Mouse (Mus musculus) hindbrain, embryonic 16.5 days (tissue): ENCODE data around the gene Sfrp2. TPM values are rescaled to one million over a fixed set of nuclear protein-coding genes. Genes with fewer than 3 reads are reported as not detected.
A peak's percentile ranks its signal among the peaks of the same experiment; 100 is the strongest.

Source experiments
- ATAC-seq: fragments of 200-750 bp; cut with Nextera tagmentation; 2 replicates; pipeline ENCODE4 v1.8.0; 2017; ENCODE audit warnings: moderate TSS enrichment, moderate library complexity
- H3K27ac ChIP-seq: fragments of 300-500 bp; sonication (generic); 2 replicates; pipeline ENCODE4 v1.5.1; 2014; ENCODE audit warnings: low read depth, mild to moderate bottlenecking, control low read depth, low read length, moderate library complexity
- H3K27me3 ChIP-seq: fragments of 300-500 bp; sonication (generic); replicated peaks from 2 replicates; pipeline ENCODE4 v1.6.1; 2014; ENCODE audit warnings: low read length; ENCODE audit not compliant: control insufficient read depth, insufficient read depth
- H3K36me3 ChIP-seq: fragments of 300-500 bp; sonication (generic); 2 replicates; pipeline ENCODE4 v1.6.1; 2014; ENCODE audit warnings: mild to moderate bottlenecking, low read length, moderate library complexity, mixed read lengths; ENCODE audit not compliant: control insufficient read depth, insufficient read depth
- H3K4me1 ChIP-seq: fragments of 300-500 bp; sonication (generic); 2 replicates; pipeline ENCODE4 v1.6.1; 2014; ENCODE audit warnings: low read depth, low read length; ENCODE audit not compliant: control insufficient read depth, insufficient read depth
- H3K4me2 ChIP-seq: fragments of 300-500 bp; sonication (generic); 2 replicates; pipeline ENCODE4 v1.6.1; 2014; ENCODE audit warnings: mild to moderate bottlenecking, low read length, control low read depth, moderate library complexity
- H3K4me3 ChIP-seq: fragments of 300-500 bp; sonication (generic); 2 replicates; pipeline ENCODE4 v1.5.1; 2014; ENCODE audit warnings: mild to moderate bottlenecking, low read length, control low read depth, moderate library complexity
- H3K9ac ChIP-seq: fragments of 300-500 bp; sonication (generic); 2 replicates; pipeline ENCODE4 v1.6.1; 2014; ENCODE audit warnings: low read depth, mild to moderate bottlenecking, control low read depth, low read length, moderate library complexity
- H3K9me3 ChIP-seq: fragments of 300-500 bp; sonication (generic); 2 replicates; pipeline ENCODE4 v1.6.1; 2014; ENCODE audit warnings: mild to moderate bottlenecking, low read length, moderate library complexity; ENCODE audit not compliant: control insufficient read depth
- WGBS: fragments of 180-500 bp; shearing (Covaris S2); extraction: QIAGEN DNeasy Blood & Tissue Kit; methylation state at CpG from one replicate; pipeline ENCODE4 v1.1.7; 2014; 5-methylcytosine and 5-hydroxymethylcytosine counted together
- polyA plus RNA-seq: library from polyadenylated mRNA; unstranded; fragments of >200 nt; fragmentation: Nextera tagmentation; extraction: Ambion mirVana; gene quantifications from 2 replicates; pipeline ENCODE4 v1.2.1, GENCODE M21; 2015

Sfrp2 gene
- polyA plus RNA-seq, 1 experiment from 2014 or later: 42.8 TPM

GRCm38 (mm10) chr3:83768293-83769035 is 2.3 kb downstream of the Sfrp2 start:
- ATAC-seq: no peak
- H3K4me3 ChIP-seq: peak overlapping the region; percentile 1; the same call in 1 of the 2 replicates
- peak overlapping the region; percentile 33 for H3K4me2 ChIP-seq
- no peak overlapping the region for H3K27ac ChIP-seq
- H3K36me3 ChIP-seq: no peaks in the 10 kb centered on the region
- no peaks in the 10 kb centered on the region for H3K9me3 ChIP-seq
- H3K27me3 ChIP-seq: no peaks in the 10 kb centered on the region
- peaks cover 16% of the 10 kb centered on the region for H3K4me1 ChIP-seq
- 0 out of 2 replicates have a peak overlapping the region, but pooled peaks have one; percentile 8 for H3K9ac ChIP-seq
- WGBS: 15% methylated on average over 11 of the region's 11 CpGs

GRCm38 (mm10) chr3:83769036-83769410 is 2.9 kb downstream of the Sfrp2 start:
- H3K36me3 ChIP-seq: no peaks in the 10 kb centered on the region
- H3K27ac ChIP-seq: no peak overlapping the region
- H3K27me3 ChIP-seq: no peaks in the 10 kb centered on the region
- peak overlapping the region; percentile 33 for H3K4me2 ChIP-seq
- ATAC-seq: no peak
- peaks cover 16% of the 10 kb centered on the region for H3K4me1 ChIP-seq
- no peaks in the 10 kb centered on the region for H3K9me3 ChIP-seq
- H3K9ac ChIP-seq: no peak overlapping the region
- 10% methylated on average over 10 of the region's 10 CpGs for WGBS
- peak overlapping the region; percentile 1; the same call in 1 of the 2 replicates for H3K4me3 ChIP-seq

- no peak overlapping the region for H3K4me3 ChIP-seq
- no peak for ATAC-seq
- no peak overlapping the region for H3K4me2 ChIP-seq
- WGBS: 89% methylated on average over 10 of the region's 10 CpGs
- H3K36me3 ChIP-seq: no peaks in the 10 kb centered on the region
- no peaks in the 10 kb centered on the region for H3K27me3 ChIP-seq
- no peak overlapping the region for H3K9ac ChIP-seq
- no peak overlapping the region for H3K27ac ChIP-seq
- H3K9me3 ChIP-seq: no peaks in the 10 kb centered on the region
- H3K4me1 ChIP-seq: peaks cover 9% of the 10 kb centered on the region
Measured at GRCm38 (mm10) chr3:83771160-83771869, 5.2 kb downstream of the Sfrp2 start.

GRCm38 (mm10) chr3:83773281-83773680 is 7.2 kb downstream of the Sfrp2 start:
- Histone ChIP-seq H3K27me3 (no peaks in the 10 kb centered on the region), H3K36me3 (no peaks in the 10 kb centered on the region), H3K9ac (no peak overlapping the region), H3K4me3 (no peak overlapping the region), H3K27ac (no peak overlapping the region), H3K4me1 (peaks cover 5% of the 10 kb centered on the region), H3K9me3 (no peaks in the 10 kb centered on the region), H3K4me2 (no peak overlapping the region)
- ATAC-seq: no peak
- WGBS: 89% methylated on average over 17 of the region's 18 CpGs

GRCm38 (mm10) chr3:83775403-83775802 is 9.3 kb downstream of the Sfrp2 start:
- Histone ChIP-seq H3K9me3 (no peaks in the 10 kb centered on the region), H3K9ac (no peak overlapping the region), H3K36me3 (no peaks in the 10 kb centered on the region), H3K4me1 (no peaks in the 10 kb centered on the region), H3K4me2 (no peak overlapping the region), H3K4me3 (no peak overlapping the region), H3K27me3 (no peaks in the 10 kb centered on the region), H3K27ac (no peak overlapping the region)
- 75% methylated on average over 9 of the region's 9 CpGs for WGBS
- no peak for ATAC-seq

- H3K4me3 ChIP-seq: no peak overlapping the region
- no peak overlapping the region for H3K4me2 ChIP-seq
- H3K9ac ChIP-seq: no peak overlapping the region
- H3K9me3 ChIP-seq: no peaks in the 10 kb centered on the region
- H3K27ac ChIP-seq: no peak overlapping the region
- 80% methylated on average over 10 of the region's 10 CpGs for WGBS
- H3K27me3 ChIP-seq: no peaks in the 10 kb centered on the region
- no peaks in the 10 kb centered on the region for H3K4me1 ChIP-seq
- ATAC-seq: no peak
- H3K36me3 ChIP-seq: no peaks in the 10 kb centered on the region
Measured at GRCm38 (mm10) chr3:83781460-83782222, 15.5 kb downstream of the Sfrp2 start.

GRCm38 (mm10) chr3:83783716-83784469 is 17.8 kb downstream of the Sfrp2 start:
- H3K4me1 ChIP-seq: no peaks in the 10 kb centered on the region
- H3K9me3 ChIP-seq: no peaks in the 10 kb centered on the region
- H3K9ac ChIP-seq: no peak overlapping the region
- no peak overlapping the region for H3K4me2 ChIP-seq
- H3K27me3 ChIP-seq: no peaks in the 10 kb centered on the region
- H3K36me3 ChIP-seq: no peaks in the 10 kb centered on the region
- 0 out of 2 replicates have a peak, but pooled peaks have one; percentile 54 for ATAC-seq
- H3K27ac ChIP-seq: no peak overlapping the region
- no peak overlapping the region for H3K4me3 ChIP-seq
- 16% methylated on average over 11 of the region's 11 CpGs for WGBS

GRCm38 (mm10) chr3:83784726-83785125 is 18.6 kb downstream of the Sfrp2 start:
- H3K9me3 ChIP-seq: no peaks in the 10 kb centered on the region
- H3K36me3 ChIP-seq: no peaks in the 10 kb centered on the region
- ATAC-seq: no peak
- H3K9ac ChIP-seq: no peak overlapping the region
- no peak overlapping the region for H3K4me3 ChIP-seq
- no peaks in the 10 kb centered on the region for H3K4me1 ChIP-seq
- no peak overlapping the region for H3K27ac ChIP-seq
- no peak overlapping the region for H3K4me2 ChIP-seq
- 71% methylated on average over 3 of the region's 3 CpGs for WGBS
- H3K27me3 ChIP-seq: no peaks in the 10 kb centered on the region
